Mouse (Mus musculus): ENCODE results near the gene Slc39a11.

Slc39a11 gene

GRCm38 (mm10) chr11:113510249-113510648 is 139.6 kb downstream of the Slc39a11 start:
- DNase-seq (ENCODE audit: low spot score): no peak

GRCm38 (mm10) chr11:113507716-113508480 is 142.0 kb downstream of the Slc39a11 start:
- DNase-seq (ENCODE audit: low spot score): no peak

- no peak for DNase-seq (ENCODE audit: low spot score)
These were observed 144.2 kb downstream of the Slc39a11 start for GRCm38 (mm10) chr11:113505551-113506160.

- DNase-seq (ENCODE audit: low spot score): no peak
These were observed 145.3 kb downstream of the Slc39a11 start for GRCm38 (mm10) chr11:113504459-113505062.

GRCm38 (mm10) chr11:113502968-113503367 is 146.9 kb downstream of the Slc39a11 start:
- DNase-seq (ENCODE audit: low spot score): no peak

GRCm38 (mm10) chr11:113500631-113501305 is 149.1 kb downstream of the Slc39a11 start:
- no peak for DNase-seq (ENCODE audit: low spot score)

GRCm38 (mm10) chr11:113498889-113499288 is 151.0 kb downstream of the Slc39a11 start:
- peak; percentile 40 for DNase-seq (ENCODE audit: low spot score)

- no peak for DNase-seq (ENCODE audit: low spot score)
These were observed 155.8 kb downstream of the Slc39a11 start for GRCm38 (mm10) chr11:113494021-113494546.

GRCm38 (mm10) chr11:113490530-113491520 is 159.1 kb downstream of the Slc39a11 start:
- no peak for DNase-seq (ENCODE audit: low spot score)

GRCm38 (mm10) chr11:113487603-113488335 is 162.1 kb downstream of the Slc39a11 start:
- DNase-seq (ENCODE audit: low spot score): peak; percentile 24

- no peak for DNase-seq (ENCODE audit: low spot score)
These were observed 165.8 kb downstream of the Slc39a11 start for GRCm38 (mm10) chr11:113484037-113484436.

- no peak for DNase-seq (ENCODE audit: low spot score)
These were observed 172.3 kb downstream of the Slc39a11 start for GRCm38 (mm10) chr11:113477550-113477949.

- no peak for DNase-seq (ENCODE audit: low spot score)
These were observed 173.2 kb downstream of the Slc39a11 start for GRCm38 (mm10) chr11:113476720-113477119.

- DNase-seq (ENCODE audit: low spot score): no peak
These were observed 174.4 kb downstream of the Slc39a11 start for GRCm38 (mm10) chr11:113475491-113475890.

GRCm38 (mm10) chr11:113473998-113474534 is 175.8 kb downstream of the Slc39a11 start:
- DNase-seq (ENCODE audit: low spot score): no peak

GRCm38 (mm10) chr11:113471936-113472335 is 177.9 kb downstream of the Slc39a11 start:
- DNase-seq (ENCODE audit: low spot score): no peak

- no peak for DNase-seq (ENCODE audit: low spot score)
These were observed 179.7 kb downstream of the Slc39a11 start for GRCm38 (mm10) chr11:113469919-113470785.

- DNase-seq (ENCODE audit: low spot score): no peak
These were observed 181.9 kb downstream of the Slc39a11 start for GRCm38 (mm10) chr11:113468016-113468415.

- DNase-seq (ENCODE audit: low spot score): no peak
These were observed 182.5 kb downstream of the Slc39a11 start for GRCm38 (mm10) chr11:113467313-113467811.

Data from ovary, postnatal 36 days (tissue).